Mouse (Mus musculus): ENCODE data around the gene Eif3l. TPM values are rescaled to one million over a fixed set of nuclear protein-coding genes. Genes with fewer than 3 reads are reported as not detected.
A peak's percentile ranks its signal among the peaks of the same experiment; 100 is the strongest.

Gene Eif3l
- polyA plus RNA-seq, 1 experiment from 2014 or later, result 238 TPM

- no peak for DNase-seq (ENCODE audit: low spot score)
- WGBS, result 43% methylated on average over 15 of the region's 15 CpGs
- Histone ChIP-seq H3K9me3 (no peaks in the 10 kb centered on the region), H3K36me3 (peaks cover 48% of the 10 kb centered on the region), H3K4me3 (peak overlapping the region; percentile 69), H3K4me1 (replicated peaks) (peaks cover 30% of the 10 kb centered on the region), H3K27ac (peak overlapping the region; percentile 87), H3K27me3 (ENCODE audit: insufficient read depth, poor library complexity, severe bottlenecking) (no peaks in the 10 kb centered on the region)
Observed at GRCm38 (mm10) chr15:79075658-79076365, 833 bp downstream of the Eif3l start.

GRCm38 (mm10) chr15:79079567-79079966, 4.6 kb downstream of the Eif3l start:
- Histone ChIP-seq H3K27ac (no peak overlapping the region), H3K4me1 (replicated peaks) (peaks cover 22% of the 10 kb centered on the region), H3K9me3 (no peaks in the 10 kb centered on the region), H3K27me3 (ENCODE audit: insufficient read depth, poor library complexity, severe bottlenecking) (no peaks in the 10 kb centered on the region), H3K4me3 (no peak overlapping the region), H3K36me3 (peaks cover 85% of the 10 kb centered on the region)
- 97% methylated on average over 7 of the region's 7 CpGs for WGBS
- DNase-seq (ENCODE audit: low spot score), result no peak

GRCm38 (mm10) chr15:79092284-79092683, 17.3 kb downstream of the Eif3l start:
- H3K4me3 ChIP-seq, result no peak overlapping the region
- 90% methylated on average over 6 of the region's 6 CpGs for WGBS
- H3K36me3 ChIP-seq, result peaks cover 92% of the 10 kb centered on the region
- H3K9me3 ChIP-seq, result no peaks in the 10 kb centered on the region
- no peak for DNase-seq (ENCODE audit: low spot score)
- peaks cover 9% of the 10 kb centered on the region for H3K4me1 ChIP-seq (replicated peaks)
- no peak overlapping the region for H3K27ac ChIP-seq
- H3K27me3 ChIP-seq (ENCODE audit: insufficient read depth, poor library complexity, severe bottlenecking), result no peaks in the 10 kb centered on the region

GRCm38 (mm10) chr15:79093083-79093839, 18.3 kb downstream of the Eif3l start:
- WGBS, result 81% methylated on average over 7 of the region's 7 CpGs
- no peak for DNase-seq (ENCODE audit: low spot score)

GRCm38 (mm10) chr15:79095483-79095882, 20.5 kb downstream of the Eif3l start:
- WGBS, result 90% methylated on average over 5 of the region's 5 CpGs
- Histone ChIP-seq H3K27me3 (ENCODE audit: insufficient read depth, poor library complexity, severe bottlenecking) (no peaks in the 10 kb centered on the region), H3K4me1 (replicated peaks) (peaks cover 32% of the 10 kb centered on the region), H3K36me3 (peaks cover 62% of the 10 kb centered on the region), H3K27ac (no peak overlapping the region), H3K4me3 (no peak overlapping the region), H3K9me3 (no peaks in the 10 kb centered on the region)
- DNase-seq (ENCODE audit: low spot score), result no peak

More at GRCm38 (mm10) chr15:79093083-79093839, 18.3 kb downstream of the Eif3l start:
- H3K9me3 ChIP-seq, result no peaks in the 10 kb centered on the region
- no peaks in the 10 kb centered on the region for H3K27me3 ChIP-seq (ENCODE audit: insufficient read depth, poor library complexity, severe bottlenecking)
- no peak overlapping the region for H3K4me3 ChIP-seq
- H3K27ac ChIP-seq, result no peak overlapping the region
- peaks cover 17% of the 10 kb centered on the region for H3K4me1 ChIP-seq (replicated peaks)
- peaks cover 85% of the 10 kb centered on the region for H3K36me3 ChIP-seq

GRCm38 (mm10) chr15:79096556-79096955, 21.6 kb downstream of the Eif3l start:
- Histone ChIP-seq H3K27ac (no peak overlapping the region), H3K4me1 (replicated peaks) (peaks cover 39% of the 10 kb centered on the region), H3K4me3 (no peak overlapping the region), H3K36me3 (peaks cover 52% of the 10 kb centered on the region), H3K9me3 (no peaks in the 10 kb centered on the region), H3K27me3 (ENCODE audit: insufficient read depth, poor library complexity, severe bottlenecking) (no peaks in the 10 kb centered on the region)
- DNase-seq (ENCODE audit: low spot score), result no peak
- 66% methylated on average over 3 of the region's 3 CpGs for WGBS

GRCm38 (mm10) chr15:79097135-79097534, 22.2 kb downstream of the Eif3l start:
- Histone ChIP-seq H3K9me3 (no peaks in the 10 kb centered on the region), H3K4me1 (replicated peaks) (peaks cover 42% of the 10 kb centered on the region), H3K4me3 (no peak overlapping the region), H3K27me3 (ENCODE audit: insufficient read depth, poor library complexity, severe bottlenecking) (no peaks in the 10 kb centered on the region), H3K36me3 (peaks cover 46% of the 10 kb centered on the region), H3K27ac (peak overlapping the region; percentile 25; the same call in 1 of the 2 replicates)
- no peak for DNase-seq (ENCODE audit: low spot score)
- WGBS, result 48% methylated on average over 2 of the region's 2 CpGs

- Histone ChIP-seq H3K4me3 (no peak overlapping the region), H3K27me3 (ENCODE audit: insufficient read depth, poor library complexity, severe bottlenecking) (no peaks in the 10 kb centered on the region), H3K27ac (peak overlapping the region; percentile 25; the same call in 1 of the 2 replicates), H3K4me1 (replicated peaks) (peaks cover 42% of the 10 kb centered on the region), H3K9me3 (no peaks in the 10 kb centered on the region), H3K36me3 (peaks cover 41% of the 10 kb centered on the region)
- 62% methylated on average over 6 of the region's 6 CpGs for WGBS
- DNase-seq (ENCODE audit: low spot score), result peak; percentile 30
Observed at GRCm38 (mm10) chr15:79097611-79098025, 22.6 kb downstream of the Eif3l start.

GRCm38 (mm10) chr15:79098220-79098619, 23.2 kb downstream of the Eif3l start:
- Histone ChIP-seq H3K4me3 (no peak overlapping the region), H3K27ac (peak overlapping the region; percentile 50; the same call in 1 of the 2 replicates), H3K27me3 (ENCODE audit: insufficient read depth, poor library complexity, severe bottlenecking) (no peaks in the 10 kb centered on the region), H3K9me3 (no peaks in the 10 kb centered on the region), H3K36me3 (peaks cover 35% of the 10 kb centered on the region), H3K4me1 (replicated peaks) (peaks cover 42% of the 10 kb centered on the region)
- no peak for DNase-seq (ENCODE audit: low spot score)
- 72% methylated on average over 5 of the region's 5 CpGs for WGBS

- H3K9me3 ChIP-seq, result no peaks in the 10 kb centered on the region
- H3K36me3 ChIP-seq, result peaks cover 29% of the 10 kb centered on the region
- H3K27ac ChIP-seq, result peak overlapping the region; percentile 36
- H3K4me1 ChIP-seq (replicated peaks), result peaks cover 42% of the 10 kb centered on the region
- H3K4me3 ChIP-seq, result no peak overlapping the region
- DNase-seq (ENCODE audit: low spot score), result no peak
- no peaks in the 10 kb centered on the region for H3K27me3 ChIP-seq (ENCODE audit: insufficient read depth, poor library complexity, severe bottlenecking)
- WGBS, result 59% methylated on average over 7 of the region's 7 CpGs
Observed at GRCm38 (mm10) chr15:79098868-79099267, 23.9 kb downstream of the Eif3l start.

- Histone ChIP-seq H3K4me3 (no peak overlapping the region), H3K27ac (0 out of 2 replicates have a peak overlapping the region, but pooled peaks have one; percentile 36), H3K36me3 (peaks cover 23% of the 10 kb centered on the region), H3K9me3 (no peaks in the 10 kb centered on the region), H3K27me3 (ENCODE audit: insufficient read depth, poor library complexity, severe bottlenecking) (no peaks in the 10 kb centered on the region), H3K4me1 (replicated peaks) (peaks cover 42% of the 10 kb centered on the region)
- 66% methylated on average over 4 of the region's 4 CpGs for WGBS
- no peak for DNase-seq (ENCODE audit: low spot score)
Observed at GRCm38 (mm10) chr15:79099456-79099855, 24.5 kb downstream of the Eif3l start.

GRCm38 (mm10) chr15:79100391-79100790, 25.4 kb downstream of the Eif3l start:
- H3K27me3 ChIP-seq (ENCODE audit: insufficient read depth, poor library complexity, severe bottlenecking), result no peaks in the 10 kb centered on the region
- H3K4me1 ChIP-seq (replicated peaks), result peaks cover 42% of the 10 kb centered on the region
- H3K36me3 ChIP-seq, result peaks cover 13% of the 10 kb centered on the region
- no peak overlapping the region for H3K27ac ChIP-seq
- no peaks in the 10 kb centered on the region for H3K9me3 ChIP-seq
- H3K4me3 ChIP-seq, result no peak overlapping the region
- 75% methylated on average over 4 of the region's 4 CpGs for WGBS
- no peak for DNase-seq (ENCODE audit: low spot score)

- H3K4me1 ChIP-seq (replicated peaks), result peaks cover 44% of the 10 kb centered on the region
- no peak for DNase-seq (ENCODE audit: low spot score)
- H3K27ac ChIP-seq, result 0 out of 2 replicates have a peak overlapping the region, but pooled peaks have one; percentile 45
- H3K36me3 ChIP-seq, result 0 out of 2 replicates have a peak, but pooled peaks cover 2% of the 10 kb centered on the region
- no peaks in the 10 kb centered on the region for H3K27me3 ChIP-seq (ENCODE audit: insufficient read depth, poor library complexity, severe bottlenecking)
- no peaks in the 10 kb centered on the region for H3K9me3 ChIP-seq
- H3K4me3 ChIP-seq, result no peak overlapping the region
Observed at GRCm38 (mm10) chr15:79101531-79101930, 26.6 kb downstream of the Eif3l start.

All from hindbrain, embryonic 10.5 days (tissue).